Mouse (Mus musculus): Measurements from ENCODE around the gene Nrp1. TPM values are rescaled to one million over a fixed set of nuclear protein-coding genes. Genes with fewer than 3 reads are reported as not detected.

Nrp1 gene
- 4.0 and 21.3 TPM in 2 replicates for total RNA-seq (2012; rRNA removed)

DNA sequence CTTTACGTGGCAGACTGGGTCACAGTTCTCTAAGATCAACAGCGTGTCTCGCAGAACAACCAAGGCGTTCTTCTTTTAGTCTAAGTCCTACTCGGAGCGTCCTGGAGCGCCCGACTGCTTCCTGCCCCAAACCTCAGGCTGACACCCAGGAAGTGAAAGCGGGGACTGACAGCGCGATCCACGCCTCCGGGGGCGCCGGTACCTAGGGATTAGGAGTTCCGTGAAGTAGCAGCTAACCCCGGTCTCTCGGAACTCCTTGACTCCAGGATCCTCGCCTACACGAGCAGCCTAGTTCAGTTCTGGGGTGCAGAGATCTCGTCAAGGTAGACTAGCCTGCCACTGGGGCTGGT lies at the start of gene Nrp1:
Gene Nrp1 (plus strand): TSS at position 199 of the 350 bp plus-strand sequence.
- Histone ChIP-seq H3K36me3 (ENCODE audit: control insufficient read depth, insufficient read depth, low read length, poor library complexity, severe bottlenecking) (no peaks in the 10 kb centered on the region), H3K4me3 (ENCODE audit: insufficient read depth in 1 of 2, low read depth in 1 of 2, low read length in 2 of 2, poor library complexity in 1 of 2, severe bottlenecking in 1 of 2) (peak within 1 kb of the TSS; percentile 56 to 65), H3K4me1 (ENCODE audit: control insufficient read depth in 2 of 2, insufficient read depth in 2 of 2, low read length in 2 of 2, poor library complexity in 1 of 2) (peaks cover 0 to 5% of the 10 kb centered on the region in 2 experiments; a peak in 2 of 4 replicates), H3K27ac (ENCODE audit: insufficient read depth, low read depth, low read length, poor library complexity, severe bottlenecking) (no peak within 1 kb of the TSS), H3K9me3 (ENCODE audit: control insufficient read depth, insufficient read depth, low read depth, low read length) (no peaks in the 10 kb centered on the region), H3K9ac (ENCODE audit: insufficient read depth, low read depth, low read length, poor library complexity, severe bottlenecking) (peak within 1 kb of the TSS; percentile 33; the same call in 1 of the 2 replicates)
- in situ Hi-C loops (cut with MboI; ENCODE audit: low sequenced_read_pairs in 2 of 2, unreplicated experiment in 2 of 2), result loop anchor here in 1 of 2 experiments (25.0 kb wide), 1 partner anchor 1021 kb away; no protein-coding TSS in a partner anchor
- TF ChIP-seq ZNF384 (IDR thresholded peaks at IDR 0.05; ENCODE audit: low read depth, low read length) (no peak), CHD2 (IDR thresholded peaks at IDR 0.05; ENCODE audit: low read depth, low read length) (no peak), HCFC1 (IDR thresholded peaks at IDR 0.05; ENCODE audit: borderline replicate concordance, insufficient read depth, low read length) (no peak), ZC3H11A (IDR thresholded peaks at IDR 0.05; ENCODE audit: borderline replicate concordance, low read depth, low read length) (no peak), MAFK (IDR thresholded peaks at IDR 0.05; ENCODE audit: insufficient read depth, low read depth, low read length) (no peak)
- peak; percentile 28 for DNase-seq (ENCODE audit: low read depth, low spot score)

DNA sequence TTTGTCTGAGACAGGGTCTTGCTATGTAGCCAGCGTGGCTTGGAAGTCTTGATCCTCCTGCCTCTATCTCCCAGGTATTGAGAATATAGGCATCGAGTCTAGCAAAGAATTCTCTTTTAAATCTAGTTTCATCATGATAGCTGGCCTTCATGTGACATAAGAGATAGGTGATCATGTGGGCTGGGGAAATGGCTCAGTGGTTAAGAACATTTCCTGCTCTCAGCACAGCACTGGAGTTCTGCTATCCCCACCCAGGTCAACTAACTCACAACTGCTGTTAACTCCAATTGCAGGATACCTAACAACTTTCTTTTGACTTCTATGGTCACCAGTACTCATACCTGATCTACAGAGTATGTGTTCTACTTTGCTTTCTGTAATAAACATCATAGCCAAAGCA lies 37.6 kb upstream of the Nrp1 start:
- H3K4me3 ChIP-seq (ENCODE audit: insufficient read depth in 1 of 2, low read depth in 1 of 2, low read length in 2 of 2, poor library complexity in 1 of 2, severe bottlenecking in 1 of 2), result no peak overlapping the region
- TF ChIP-seq ZNF384 (IDR thresholded peaks at IDR 0.05; ENCODE audit: low read depth, low read length) (no peak), MAFK (IDR thresholded peaks at IDR 0.05; ENCODE audit: insufficient read depth, low read depth, low read length) (no peak), ZC3H11A (IDR thresholded peaks at IDR 0.05; ENCODE audit: borderline replicate concordance, low read depth, low read length) (no peak), HCFC1 (IDR thresholded peaks at IDR 0.05; ENCODE audit: borderline replicate concordance, insufficient read depth, low read length) (no peak), CHD2 (IDR thresholded peaks at IDR 0.05; ENCODE audit: low read depth, low read length) (no peak)
- H3K36me3 ChIP-seq (ENCODE audit: control insufficient read depth, insufficient read depth, low read length, poor library complexity, severe bottlenecking), result no peaks in the 10 kb centered on the region
- H3K9me3 ChIP-seq (ENCODE audit: control insufficient read depth, insufficient read depth, low read depth, low read length), result no peaks in the 10 kb centered on the region
- DNase-seq (ENCODE audit: low read depth, low spot score), result no peak
- no peak overlapping the region for H3K9ac ChIP-seq (ENCODE audit: insufficient read depth, low read depth, low read length, poor library complexity, severe bottlenecking)
- no peaks in the 10 kb centered on the region for H3K4me1 ChIP-seq (ENCODE audit: control insufficient read depth in 2 of 2, insufficient read depth in 2 of 2, low read length in 2 of 2, poor library complexity in 1 of 2)
- in situ Hi-C loops (cut with MboI; ENCODE audit: low sequenced_read_pairs in 2 of 2, unreplicated experiment in 2 of 2), result no loop called here
- H3K27ac ChIP-seq (ENCODE audit: insufficient read depth, low read depth, low read length, poor library complexity, severe bottlenecking), result no peak overlapping the region

DNA sequence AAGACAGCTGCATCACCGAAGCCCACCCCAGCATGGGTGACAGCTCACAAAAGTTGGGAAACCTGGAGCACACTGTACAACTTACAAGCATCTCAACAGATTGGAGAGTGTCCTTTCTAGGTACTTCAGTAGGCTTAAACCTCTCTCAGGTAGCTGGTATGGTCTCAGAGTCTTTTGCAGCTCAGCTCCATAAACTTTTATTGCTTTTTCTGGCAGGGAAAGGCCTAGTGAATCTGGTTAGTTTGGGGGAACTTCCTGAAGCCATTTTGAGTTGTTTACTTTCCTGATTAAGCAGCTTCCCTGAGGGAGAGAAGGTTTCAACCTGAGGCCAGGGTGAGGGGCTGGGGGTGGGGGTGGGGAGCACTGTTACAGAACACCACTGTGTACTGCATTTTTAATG lies 31.1 kb upstream of the Nrp1 start:
- H3K36me3 ChIP-seq (ENCODE audit: control insufficient read depth, insufficient read depth, low read length, poor library complexity, severe bottlenecking), result no peaks in the 10 kb centered on the region
- no peak overlapping the region for H3K4me3 ChIP-seq (ENCODE audit: insufficient read depth in 1 of 2, low read depth in 1 of 2, low read length in 2 of 2, poor library complexity in 1 of 2, severe bottlenecking in 1 of 2)
- H3K9ac ChIP-seq (ENCODE audit: insufficient read depth, low read depth, low read length, poor library complexity, severe bottlenecking), result no peak overlapping the region
- TF ChIP-seq CHD2 (IDR thresholded peaks at IDR 0.05; ENCODE audit: low read depth, low read length), result no peak
- no peaks in the 10 kb centered on the region for H3K4me1 ChIP-seq (ENCODE audit: control insufficient read depth in 2 of 2, insufficient read depth in 2 of 2, low read length in 2 of 2, poor library complexity in 1 of 2)
- no peak overlapping the region for H3K27ac ChIP-seq (ENCODE audit: insufficient read depth, low read depth, low read length, poor library complexity, severe bottlenecking)
- DNase-seq (ENCODE audit: low read depth, low spot score), result no peak
- in situ Hi-C loops (cut with MboI; ENCODE audit: low sequenced_read_pairs in 2 of 2, unreplicated experiment in 2 of 2), result no loop called here
- H3K9me3 ChIP-seq (ENCODE audit: control insufficient read depth, insufficient read depth, low read depth, low read length), result no peaks in the 10 kb centered on the region

DNA sequence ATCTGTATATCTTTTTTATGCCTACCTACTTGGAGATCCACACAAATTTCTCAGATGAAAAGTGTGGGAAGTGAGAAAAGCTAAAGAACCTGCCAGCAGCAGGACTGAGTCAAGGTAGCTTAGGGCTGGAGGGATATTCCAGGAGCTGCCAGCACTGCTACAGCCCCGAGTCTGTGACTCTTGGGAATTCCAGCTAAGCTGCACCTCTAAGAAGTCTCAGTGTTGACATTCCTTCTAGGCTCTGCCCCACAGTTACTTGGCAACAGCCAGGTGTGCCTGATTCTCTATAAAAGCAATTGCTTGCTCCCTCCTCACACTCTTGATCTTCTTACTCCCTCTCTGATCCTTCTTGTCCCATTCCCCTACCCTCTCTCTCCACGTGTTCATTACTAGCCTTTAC lies 30.5 kb upstream of the Nrp1 start:
- TF ChIP-seq ZNF384 (IDR thresholded peaks at IDR 0.05; ENCODE audit: low read depth, low read length) (no peak), ZC3H11A (IDR thresholded peaks at IDR 0.05; ENCODE audit: borderline replicate concordance, low read depth, low read length) (no peak), CHD2 (IDR thresholded peaks at IDR 0.05; ENCODE audit: low read depth, low read length) (no peak), HCFC1 (IDR thresholded peaks at IDR 0.05; ENCODE audit: borderline replicate concordance, insufficient read depth, low read length) (no peak), MAFK (IDR thresholded peaks at IDR 0.05; ENCODE audit: insufficient read depth, low read depth, low read length) (no peak)
- Histone ChIP-seq H3K4me1 (ENCODE audit: control insufficient read depth in 2 of 2, insufficient read depth in 2 of 2, low read length in 2 of 2, poor library complexity in 1 of 2) (no peaks in the 10 kb centered on the region), H3K9ac (ENCODE audit: insufficient read depth, low read depth, low read length, poor library complexity, severe bottlenecking) (no peak overlapping the region), H3K36me3 (ENCODE audit: control insufficient read depth, insufficient read depth, low read length, poor library complexity, severe bottlenecking) (no peaks in the 10 kb centered on the region), H3K4me3 (ENCODE audit: insufficient read depth in 1 of 2, low read depth in 1 of 2, low read length in 2 of 2, poor library complexity in 1 of 2, severe bottlenecking in 1 of 2) (no peak overlapping the region), H3K9me3 (ENCODE audit: control insufficient read depth, insufficient read depth, low read depth, low read length) (no peaks in the 10 kb centered on the region), H3K27ac (ENCODE audit: insufficient read depth, low read depth, low read length, poor library complexity, severe bottlenecking) (no peak overlapping the region)
- DNase-seq (ENCODE audit: low read depth, low spot score), result peak; percentile 1
- in situ Hi-C loops (cut with MboI; ENCODE audit: low sequenced_read_pairs in 2 of 2, unreplicated experiment in 2 of 2), result no loop called here

- in situ Hi-C loops (cut with MboI; ENCODE audit: low sequenced_read_pairs in 2 of 2, unreplicated experiment in 2 of 2), result no loop called here
- DNase-seq (ENCODE audit: low read depth, low spot score), result no peak
Measured at GRCm38 (mm10) chr8:128329502-128329901, 28.9 kb upstream of the Nrp1 start.

More at GRCm38 (mm10) chr8:128329502-128329901, 28.9 kb upstream of the Nrp1 start:
- Histone ChIP-seq H3K27ac (ENCODE audit: insufficient read depth, low read depth, low read length, poor library complexity, severe bottlenecking) (no peak overlapping the region), H3K9me3 (ENCODE audit: control insufficient read depth, insufficient read depth, low read depth, low read length) (no peaks in the 10 kb centered on the region), H3K4me1 (ENCODE audit: control insufficient read depth in 2 of 2, insufficient read depth in 2 of 2, low read length in 2 of 2, poor library complexity in 1 of 2) (no peaks in the 10 kb centered on the region), H3K4me3 (ENCODE audit: insufficient read depth in 1 of 2, low read depth in 1 of 2, low read length in 2 of 2, poor library complexity in 1 of 2, severe bottlenecking in 1 of 2) (no peak overlapping the region), H3K9ac (ENCODE audit: insufficient read depth, low read depth, low read length, poor library complexity, severe bottlenecking) (no peak overlapping the region), H3K36me3 (ENCODE audit: control insufficient read depth, insufficient read depth, low read length, poor library complexity, severe bottlenecking) (no peaks in the 10 kb centered on the region)
- no peak for TF ChIP-seq HCFC1 (IDR thresholded peaks at IDR 0.05; ENCODE audit: borderline replicate concordance, insufficient read depth, low read length)
